Mouse (Mus musculus): Measurements from ENCODE around the gene Nup153. TPM values are rescaled to one million over a fixed set of nuclear protein-coding genes. Genes with fewer than 3 reads are reported as not detected.

Gene Nup153
- polyA plus RNA-seq, 1 experiment from 2014 or later: 27.7 TPM

DNA sequence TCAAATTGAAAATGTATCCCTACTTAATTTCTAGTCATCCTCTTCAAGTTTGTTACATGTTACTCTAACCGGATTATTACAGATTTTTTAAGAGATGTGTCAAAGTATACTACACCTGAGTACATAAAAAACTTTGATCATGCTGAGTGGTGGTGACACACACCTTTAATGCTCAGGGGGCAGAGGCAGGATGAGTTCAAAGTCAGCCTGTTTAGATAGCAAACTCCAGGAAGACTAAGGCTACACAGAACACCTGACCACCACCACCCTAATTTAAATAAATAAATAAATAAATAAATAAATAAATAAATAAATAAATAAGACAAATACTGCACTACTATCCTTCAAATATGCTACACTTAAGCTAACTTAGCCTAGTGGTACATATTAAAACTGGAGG, 31.8 kb downstream of the Nup153 start:
- no peak overlapping the region for H3K9ac ChIP-seq (replicated peaks; ENCODE audit: low read depth, low read length)
- no peaks in the 10 kb centered on the region for H3K4me1 ChIP-seq (ENCODE audit: control insufficient read depth, insufficient read depth, low read length)
- H3K27me3 ChIP-seq (ENCODE audit: control insufficient read depth, insufficient read depth, low read length): no peaks in the 10 kb centered on the region
- no peaks in the 10 kb centered on the region for H3K9me3 ChIP-seq (ENCODE audit: control insufficient read depth, low read length)
- ATAC-seq (ENCODE audit: low read depth): no peak
- H3K4me3 ChIP-seq (ENCODE audit: low read depth, low read length): no peak overlapping the region
- WGBS: 100% methylated on average over 1 of the region's 1 CpGs
- H3K36me3 ChIP-seq (ENCODE audit: control insufficient read depth, insufficient read depth, low read length): peaks cover 11% of the 10 kb centered on the region
- no peak overlapping the region for H3K4me2 ChIP-seq (ENCODE audit: low read depth, low read length)
- no peak overlapping the region for H3K27ac ChIP-seq (ENCODE audit: low read depth, low read length)

DNA sequence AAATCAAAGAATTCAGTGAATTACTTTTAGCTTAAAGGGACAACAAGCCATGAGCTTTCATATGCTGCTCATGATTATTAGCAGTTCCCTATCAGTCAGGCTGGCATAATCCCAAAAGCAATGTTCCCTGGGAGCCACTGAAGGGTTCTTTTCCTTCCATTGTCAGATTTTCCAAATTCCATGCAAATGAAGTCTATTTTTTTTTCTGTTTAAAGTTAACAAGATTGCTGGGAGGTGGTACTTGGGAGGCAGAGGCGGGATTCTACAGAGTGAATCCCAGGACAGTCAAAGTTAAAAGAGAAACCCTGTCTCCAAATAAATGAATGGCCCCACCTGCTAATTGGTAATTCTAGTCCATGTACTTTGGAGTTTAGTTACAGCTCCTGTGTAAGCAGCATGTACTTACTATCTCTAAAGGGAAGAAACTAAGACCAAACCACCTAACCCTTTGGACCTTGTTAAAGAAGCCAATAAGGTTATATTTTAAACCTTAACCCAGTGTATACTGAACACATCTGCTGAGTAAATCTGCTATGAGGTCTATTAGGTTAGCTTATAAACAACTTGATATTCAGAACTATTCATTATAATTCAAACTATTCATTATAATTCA, 32.3 kb downstream of the Nup153 start:
- WGBS: 58% methylated on average over 1 of the region's 1 CpGs
- H3K27me3 ChIP-seq (ENCODE audit: control insufficient read depth, insufficient read depth, low read length): no peaks in the 10 kb centered on the region
- H3K27ac ChIP-seq (ENCODE audit: low read depth, low read length): no peak overlapping the region

DNA sequence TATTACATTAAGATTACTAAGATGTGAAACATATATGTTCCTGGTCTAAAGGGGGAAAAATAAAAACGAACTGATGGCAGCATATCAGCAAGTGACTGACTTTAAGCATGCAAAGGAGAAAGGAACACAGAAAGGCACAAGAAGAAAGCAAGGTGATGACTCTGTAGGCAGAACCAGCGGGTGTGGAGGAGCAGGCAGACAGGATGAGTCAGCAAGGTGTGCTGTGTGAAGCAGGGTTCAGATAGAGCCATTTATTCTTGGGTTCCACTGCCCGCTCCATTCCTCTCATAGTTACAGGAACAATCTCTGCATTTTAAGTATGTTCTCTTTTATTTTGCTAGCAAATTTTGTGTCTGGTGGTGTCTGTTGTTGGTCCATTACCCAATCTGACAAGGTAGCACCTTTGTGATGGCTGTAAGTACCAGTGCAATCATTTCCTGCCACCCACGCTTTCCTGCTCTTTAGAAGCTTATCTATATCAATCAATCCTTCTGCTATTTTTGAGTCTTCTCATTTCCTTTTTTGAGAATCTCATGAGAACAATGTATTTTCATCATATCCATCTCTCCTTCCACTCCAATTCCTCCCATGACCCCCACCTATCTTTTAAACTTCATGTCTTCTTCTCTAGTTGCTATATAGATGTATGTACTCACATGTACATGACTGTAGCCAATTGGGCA, 37.0 kb downstream of the Nup153 start:
- Histone ChIP-seq H3K27me3 (ENCODE audit: control insufficient read depth, insufficient read depth, low read length) (no peaks in the 10 kb centered on the region), H3K4me3 (ENCODE audit: low read depth, low read length) (no peak overlapping the region), H3K4me2 (ENCODE audit: low read depth, low read length) (no peak overlapping the region), H3K36me3 (ENCODE audit: control insufficient read depth, insufficient read depth, low read length) (peaks cover 16% of the 10 kb centered on the region), H3K9ac (replicated peaks; ENCODE audit: low read depth, low read length) (no peak overlapping the region), H3K9me3 (ENCODE audit: control insufficient read depth, low read length) (no peaks in the 10 kb centered on the region), H3K27ac (ENCODE audit: low read depth, low read length) (no peak overlapping the region), H3K4me1 (ENCODE audit: control insufficient read depth, insufficient read depth, low read length) (no peaks in the 10 kb centered on the region)
- no peak for ATAC-seq (ENCODE audit: low read depth)
- 94% methylated on average over 4 of the region's 4 CpGs for WGBS

More for the DNA sequence above, 32.3 kb downstream of the Nup153 start:
- no peak overlapping the region for H3K9ac ChIP-seq (replicated peaks; ENCODE audit: low read depth, low read length)
- H3K36me3 ChIP-seq (ENCODE audit: control insufficient read depth, insufficient read depth, low read length): peaks cover 11% of the 10 kb centered on the region
- H3K9me3 ChIP-seq (ENCODE audit: control insufficient read depth, low read length): no peaks in the 10 kb centered on the region
- H3K4me2 ChIP-seq (ENCODE audit: low read depth, low read length): no peak overlapping the region
- no peaks in the 10 kb centered on the region for H3K4me1 ChIP-seq (ENCODE audit: control insufficient read depth, insufficient read depth, low read length)
- ATAC-seq (ENCODE audit: low read depth): no peak
- H3K4me3 ChIP-seq (ENCODE audit: low read depth, low read length): no peak overlapping the region

DNA sequence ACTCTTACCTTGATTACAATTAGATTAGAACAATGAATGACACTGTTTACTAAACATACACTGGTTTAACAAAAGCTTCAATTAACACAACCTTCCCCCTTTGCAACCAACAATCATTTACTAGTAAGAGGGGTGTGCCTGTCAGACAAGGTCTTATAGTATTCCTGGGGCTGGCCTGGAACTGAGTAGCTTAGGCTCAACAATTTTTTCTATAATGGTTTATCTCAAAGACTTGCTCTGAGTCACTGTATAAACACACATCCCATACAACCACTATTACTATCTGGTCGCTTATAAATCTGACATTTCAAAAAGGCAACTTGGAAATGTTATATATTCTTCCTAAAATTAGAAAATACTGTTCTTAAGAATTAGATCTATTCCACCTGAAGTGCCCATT, 44.4 kb downstream of the Nup153 start:
- no peaks in the 10 kb centered on the region for H3K4me1 ChIP-seq (ENCODE audit: control insufficient read depth, insufficient read depth, low read length)
- H3K4me3 ChIP-seq (ENCODE audit: low read depth, low read length): no peak overlapping the region
- WGBS: 97% methylated on average over 1 of the region's 1 CpGs
- no peaks in the 10 kb centered on the region for H3K27me3 ChIP-seq (ENCODE audit: control insufficient read depth, insufficient read depth, low read length)
- no peaks in the 10 kb centered on the region for H3K9me3 ChIP-seq (ENCODE audit: control insufficient read depth, low read length)
- no peak overlapping the region for H3K9ac ChIP-seq (replicated peaks; ENCODE audit: low read depth, low read length)
- peaks cover 28% of the 10 kb centered on the region for H3K36me3 ChIP-seq (ENCODE audit: control insufficient read depth, insufficient read depth, low read length)
- no peak overlapping the region for H3K4me2 ChIP-seq (ENCODE audit: low read depth, low read length)
- no peak for ATAC-seq (ENCODE audit: low read depth)
- no peak overlapping the region for H3K27ac ChIP-seq (ENCODE audit: low read depth, low read length)

DNA sequence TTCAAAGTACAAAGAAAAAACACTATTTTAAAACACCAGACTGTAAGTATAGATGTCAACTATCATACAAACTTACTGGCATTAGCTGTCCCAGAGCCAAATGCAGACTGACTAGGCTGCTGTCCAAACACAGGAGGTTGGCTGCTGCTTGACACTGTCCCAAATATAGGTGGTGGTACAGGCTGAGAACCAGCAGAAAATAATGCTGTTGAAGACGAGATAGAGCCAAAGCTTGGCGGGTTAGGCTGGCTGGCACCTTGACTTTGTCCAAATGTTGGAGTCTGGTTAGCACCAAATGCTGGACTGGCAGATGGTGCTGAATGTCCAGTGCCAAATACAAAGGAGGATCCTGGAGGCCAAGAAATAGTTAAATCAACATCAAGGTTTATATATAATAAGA, 44.8 kb downstream of the Nup153 start:
- Histone ChIP-seq H3K9ac (replicated peaks; ENCODE audit: low read depth, low read length) (no peak overlapping the region), H3K4me1 (ENCODE audit: control insufficient read depth, insufficient read depth, low read length) (no peaks in the 10 kb centered on the region), H3K27me3 (ENCODE audit: control insufficient read depth, insufficient read depth, low read length) (no peaks in the 10 kb centered on the region), H3K4me2 (ENCODE audit: low read depth, low read length) (no peak overlapping the region), H3K36me3 (ENCODE audit: control insufficient read depth, insufficient read depth, low read length) (peaks cover 32% of the 10 kb centered on the region), H3K9me3 (ENCODE audit: control insufficient read depth, low read length) (no peaks in the 10 kb centered on the region), H3K4me3 (ENCODE audit: low read depth, low read length) (no peak overlapping the region), H3K27ac (ENCODE audit: low read depth, low read length) (no peak overlapping the region)
- 94% methylated on average over 2 of the region's 2 CpGs for WGBS
- ATAC-seq (ENCODE audit: low read depth): no peak

DNA sequence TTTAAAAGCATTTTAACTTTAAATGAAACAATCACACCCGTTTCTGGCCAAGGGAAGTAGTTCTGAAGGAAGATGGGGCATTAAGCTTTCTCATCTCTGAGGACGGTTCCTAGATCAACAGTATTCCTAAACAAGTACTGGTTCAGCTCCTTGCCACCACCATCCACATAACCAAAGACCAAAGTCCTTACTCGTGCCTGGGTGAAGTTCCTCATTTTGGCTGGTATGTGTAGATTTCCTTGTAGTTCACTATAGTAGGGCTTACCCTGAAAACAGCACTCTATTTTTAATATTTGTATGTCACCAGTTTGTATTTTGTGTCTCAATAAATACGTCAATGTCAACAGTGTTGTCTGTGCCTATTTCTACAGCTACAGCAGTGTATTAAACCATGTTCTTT, 50.0 kb downstream of the Nup153 start:
- H3K9ac ChIP-seq (replicated peaks; ENCODE audit: low read depth, low read length): no peak overlapping the region
- H3K4me2 ChIP-seq (ENCODE audit: low read depth, low read length): no peak overlapping the region
- H3K4me3 ChIP-seq (ENCODE audit: low read depth, low read length): no peak overlapping the region
- peaks cover 37% of the 10 kb centered on the region for H3K36me3 ChIP-seq (ENCODE audit: control insufficient read depth, insufficient read depth, low read length)
- 82% methylated on average over 4 of the region's 4 CpGs for WGBS
- H3K9me3 ChIP-seq (ENCODE audit: control insufficient read depth, low read length): no peaks in the 10 kb centered on the region
- ATAC-seq (ENCODE audit: low read depth): no peak
- H3K4me1 ChIP-seq (ENCODE audit: control insufficient read depth, insufficient read depth, low read length): no peaks in the 10 kb centered on the region
- no peaks in the 10 kb centered on the region for H3K27me3 ChIP-seq (ENCODE audit: control insufficient read depth, insufficient read depth, low read length)
- H3K27ac ChIP-seq (ENCODE audit: low read depth, low read length): no peak overlapping the region

DNA sequence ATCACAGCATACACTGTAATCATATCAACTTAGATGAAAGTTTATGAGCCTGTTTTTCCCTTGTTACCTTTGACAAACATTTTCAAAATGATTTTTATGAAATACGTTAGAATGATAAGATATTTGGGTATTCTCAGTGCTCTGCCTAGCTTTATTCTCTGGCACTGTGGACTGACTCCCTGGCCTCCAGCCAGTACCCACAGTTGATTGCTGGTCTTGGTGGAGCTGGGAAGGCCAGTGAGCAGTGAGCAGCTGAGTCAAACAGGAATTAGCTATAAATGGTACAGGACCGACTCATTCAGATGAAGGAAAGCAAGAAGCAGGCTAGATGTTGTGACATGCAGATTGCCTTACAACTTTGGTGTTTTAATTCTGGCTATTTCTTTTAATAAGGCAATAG, 53.1 kb downstream of the Nup153 start:
- Histone ChIP-seq H3K4me1 (ENCODE audit: control insufficient read depth, insufficient read depth, low read length) (peaks cover 7% of the 10 kb centered on the region), H3K27ac (ENCODE audit: low read depth, low read length) (no peak overlapping the region), H3K27me3 (ENCODE audit: control insufficient read depth, insufficient read depth, low read length) (no peaks in the 10 kb centered on the region), H3K9ac (replicated peaks; ENCODE audit: low read depth, low read length) (no peak overlapping the region), H3K4me3 (ENCODE audit: low read depth, low read length) (no peak overlapping the region), H3K4me2 (ENCODE audit: low read depth, low read length) (no peak overlapping the region), H3K36me3 (ENCODE audit: control insufficient read depth, insufficient read depth, low read length) (peaks cover 34% of the 10 kb centered on the region), H3K9me3 (ENCODE audit: control insufficient read depth, low read length) (no peaks in the 10 kb centered on the region)
- 92% methylated on average over 2 of the region's 2 CpGs for WGBS
- no peak for ATAC-seq (ENCODE audit: low read depth)

DNA sequence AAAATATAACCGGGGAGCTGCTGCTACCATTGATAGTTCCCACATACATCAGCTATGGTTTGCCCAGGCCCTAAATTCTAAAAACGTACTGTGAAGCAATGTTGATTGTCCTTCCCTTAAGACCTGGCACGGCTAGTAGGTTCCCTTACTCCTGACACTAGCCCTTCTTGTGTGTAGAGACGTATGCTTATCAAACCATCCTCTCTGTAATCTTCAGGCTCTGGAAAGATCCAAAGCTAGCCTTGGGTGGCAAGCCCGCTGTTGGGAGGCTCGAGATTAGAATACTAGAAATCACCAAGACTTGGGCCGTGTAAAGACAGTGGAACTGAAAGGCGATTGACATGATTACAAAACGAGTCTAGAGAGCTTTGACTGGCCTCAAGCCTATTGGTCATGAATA, 57.2 kb downstream of the Nup153 start:
- H3K4me2 ChIP-seq (ENCODE audit: low read depth, low read length): peak overlapping the region; percentile 70

DNA sequence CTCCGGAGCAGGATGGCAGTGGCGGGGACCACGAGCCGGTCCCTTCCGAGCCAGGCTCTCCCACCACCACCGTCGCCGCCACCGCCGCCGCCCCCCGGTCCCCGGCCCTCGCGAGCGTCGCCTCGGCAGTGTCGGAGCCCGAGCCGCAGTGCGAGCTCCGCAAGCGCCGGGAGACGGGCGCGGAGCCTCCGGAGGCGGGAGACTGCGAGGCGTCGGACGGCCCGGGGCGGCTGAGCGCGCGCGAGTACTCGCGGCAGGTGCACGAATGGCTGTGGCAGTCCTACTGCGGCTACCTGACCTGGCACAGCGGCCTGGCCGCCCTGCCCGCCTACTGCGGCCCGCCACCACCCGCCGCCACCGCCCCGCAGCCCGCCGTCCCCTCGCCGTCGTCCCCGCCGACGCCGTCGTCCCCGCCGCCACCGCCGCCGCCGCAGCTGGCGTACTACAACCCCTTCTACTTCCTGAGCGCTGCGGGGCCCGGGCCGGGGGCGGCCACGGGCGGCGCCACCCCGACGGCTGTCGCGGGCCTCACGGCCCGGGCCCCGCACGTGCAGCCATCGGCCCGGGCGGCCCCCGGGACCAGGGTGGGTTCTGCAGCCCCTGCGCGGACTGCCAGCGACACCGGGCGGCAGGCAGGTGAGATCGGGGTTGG, 58.0 kb downstream of the Nup153 start:
- peak; percentile 77 for ATAC-seq (ENCODE audit: low read depth)
- WGBS: under 1% methylated on average over 64 of the region's 96 CpGs
- H3K27ac ChIP-seq (ENCODE audit: low read depth, low read length): peak overlapping the region; percentile 85

More for the DNA sequence above, 57.2 kb downstream of the Nup153 start:
- peaks cover 7% of the 10 kb centered on the region for H3K4me1 ChIP-seq (ENCODE audit: control insufficient read depth, insufficient read depth, low read length)
- no peaks in the 10 kb centered on the region for H3K9me3 ChIP-seq (ENCODE audit: control insufficient read depth, low read length)
- H3K4me3 ChIP-seq (ENCODE audit: low read depth, low read length): peak overlapping the region; percentile 70
- peak overlapping the region; percentile 79 for H3K9ac ChIP-seq (replicated peaks; ENCODE audit: low read depth, low read length)
- no peak overlapping the region for H3K27ac ChIP-seq (ENCODE audit: low read depth, low read length)
- WGBS: 67% methylated on average over 9 of the region's 9 CpGs
- H3K27me3 ChIP-seq (ENCODE audit: control insufficient read depth, insufficient read depth, low read length): no peaks in the 10 kb centered on the region
- H3K36me3 ChIP-seq (ENCODE audit: control insufficient read depth, insufficient read depth, low read length): peaks cover 19% of the 10 kb centered on the region
- no peak for ATAC-seq (ENCODE audit: low read depth)

More for the DNA sequence above, 58.0 kb downstream of the Nup153 start:
- peak overlapping the region; percentile 70 for H3K4me3 ChIP-seq (ENCODE audit: low read depth, low read length)
- H3K36me3 ChIP-seq (ENCODE audit: control insufficient read depth, insufficient read depth, low read length): peaks cover 12% of the 10 kb centered on the region
- H3K27me3 ChIP-seq (ENCODE audit: control insufficient read depth, insufficient read depth, low read length): no peaks in the 10 kb centered on the region
- no peaks in the 10 kb centered on the region for H3K9me3 ChIP-seq (ENCODE audit: control insufficient read depth, low read length)
- peak overlapping the region; percentile 79 for H3K9ac ChIP-seq (replicated peaks; ENCODE audit: low read depth, low read length)
- peak overlapping the region; percentile 70 for H3K4me2 ChIP-seq (ENCODE audit: low read depth, low read length)
- peaks cover 7% of the 10 kb centered on the region for H3K4me1 ChIP-seq (ENCODE audit: control insufficient read depth, insufficient read depth, low read length)
